Mouse (Mus musculus): ENCODE results near the gene Egflam.

DNA sequence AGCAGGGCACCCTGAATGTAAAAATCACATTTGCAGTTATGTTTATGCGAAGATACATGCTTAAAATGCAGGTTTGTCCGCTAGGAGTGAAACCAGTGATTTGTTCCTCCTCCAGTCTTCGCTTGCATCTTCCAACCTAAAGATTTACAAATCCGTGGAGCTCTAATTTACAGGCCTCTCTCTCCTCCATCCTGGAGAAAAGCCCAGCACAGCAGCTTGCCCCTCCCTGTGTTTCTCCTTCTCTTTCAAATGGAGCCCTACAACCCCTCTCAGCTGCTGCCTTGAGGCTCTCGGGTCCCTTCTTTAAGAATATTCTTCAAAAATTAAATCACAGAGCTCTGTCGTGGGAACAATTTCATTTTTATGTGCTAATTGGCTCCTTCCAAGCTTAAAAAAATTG, 116.6 kb downstream of the Egflam start:
- no peak for TF ChIP-seq POLR2A (IDR thresholded peaks at IDR 0.05; ENCODE audit: low read depth, low read length)
- TF ChIP-seq CTCF (IDR thresholded peaks at IDR 0.05; ENCODE audit: borderline replicate concordance, insufficient read depth, low read length): no peak

Measured in embryonic fibroblast, embryonic 13.5 days (primary cell).